Mouse (Mus musculus) liver, embryonic 16.5 days (tissue): ENCODE results near the gene Krt6a. TPM values are rescaled to one million over a fixed set of nuclear protein-coding genes. Genes with fewer than 3 reads are reported as not detected.

Source experiments
- ATAC-seq: fragments of 200-750 bp; cut with Nextera tagmentation; 2 replicates; pipeline ENCODE4 v1.8.0; 2017; ENCODE audit warnings: low read depth, mild to moderate bottlenecking, moderate number of reproducible peaks, moderate library complexity
- H3K27ac ChIP-seq: fragments of 300-500 bp; sonication (generic); 2 replicates; pipeline ENCODE4 v1.5.1; 2014; ENCODE audit warnings: mild to moderate bottlenecking, low read length
- H3K27me3 ChIP-seq: fragments of 300-500 bp; sonication (generic); 2 replicates; pipeline ENCODE4 v1.6.1; 2014; ENCODE audit warnings: low read depth, low read length, mixed read lengths; ENCODE audit not compliant: control insufficient read depth, insufficient read depth
- H3K36me3 ChIP-seq: fragments of 300-500 bp; sonication (generic); 2 replicates; pipeline ENCODE4 v1.6.1; 2014; ENCODE audit warnings: mild to moderate bottlenecking; ENCODE audit not compliant: control insufficient read depth, insufficient read depth
- H3K4me1 ChIP-seq: fragments of 300-500 bp; sonication (generic); 2 replicates; pipeline ENCODE4 v1.6.1; 2014; ENCODE audit warnings: low read depth, low read length, mixed read lengths; ENCODE audit not compliant: control insufficient read depth
- H3K4me2 ChIP-seq: fragments of 300-500 bp; sonication (generic); 2 replicates; pipeline ENCODE4 v1.6.1; 2014; ENCODE audit warnings: low read depth, low read length, mixed read lengths
- H3K4me3 ChIP-seq: fragments of 300-500 bp; sonication (generic); 2 replicates; pipeline ENCODE4 v1.5.1; 2014; ENCODE audit warnings: low read depth, mild to moderate bottlenecking, low read length
- H3K9ac ChIP-seq: fragments of 300-500 bp; sonication (generic); 2 replicates; pipeline ENCODE4 v1.6.1; 2014; ENCODE audit warnings: low read depth, low read length
- H3K9me3 ChIP-seq: fragments of 300-500 bp; sonication (generic); replicated peaks from 2 replicates; pipeline ENCODE4 v1.6.1; 2016; ENCODE audit warnings: low read length; ENCODE audit not compliant: control insufficient read depth
- WGBS: fragments of 180-500 bp; shearing (Covaris S2); extraction: QIAGEN DNeasy Blood & Tissue Kit; methylation state at CpG from one replicate; pipeline ENCODE4 v1.1.7; 2014; ENCODE audit not compliant: insufficient replicate concordance; 5-methylcytosine and 5-hydroxymethylcytosine counted together
- polyA plus RNA-seq: library from polyadenylated mRNA; unstranded; fragments of >200 nt; fragmentation: Nextera tagmentation; extraction: Ambion mirVana; gene quantifications from 2 replicates; pipeline ENCODE4 v1.2.1, GENCODE M21; 2015

Krt6a gene
- not detected in 2 replicates for polyA plus RNA-seq

- H3K36me3 ChIP-seq, result no peaks in the 10 kb centered on the region
- no peak for ATAC-seq
- no peaks in the 10 kb centered on the region for H3K9me3 ChIP-seq
- no peak within 1 kb of the TSS for H3K27ac ChIP-seq
- H3K27me3 ChIP-seq, result no peaks in the 10 kb centered on the region
- H3K4me3 ChIP-seq, result no peak within 1 kb of the TSS
- no peak within 1 kb of the TSS for H3K9ac ChIP-seq
- 57% methylated on average over 5 of the region's 5 CpGs for WGBS
- no peak within 1 kb of the TSS for H3K4me2 ChIP-seq
- H3K4me1 ChIP-seq, result no peaks in the 10 kb centered on the region
Observed at GRCm38 (mm10) chr15:101694207-101694606, at the start of gene Krt6a. Gene Krt6a, minus strand, starts transcription at chr15:101694307.

- Histone ChIP-seq H3K27ac (no peak within 1 kb of the TSS), H3K27me3 (peaks cover 3% of the 10 kb centered on the region; the same call in 1 of the 2 replicates), H3K36me3 (no peaks in the 10 kb centered on the region), H3K4me3 (no peak within 1 kb of the TSS), H3K4me1 (no peaks in the 10 kb centered on the region), H3K4me2 (no peak within 1 kb of the TSS), H3K9me3 (no peaks in the 10 kb centered on the region), H3K9ac (no peak within 1 kb of the TSS)
- 46% methylated on average over 14 of the region's 14 CpGs for WGBS
- no peak for ATAC-seq
Observed at GRCm38 (mm10) chr15:101742711-101743110, 48.6 kb upstream of the Krt6a start, which contains the start of gene Krt71. Gene Krt71, minus strand, starts transcription at chr15:101743109.

DNA sequence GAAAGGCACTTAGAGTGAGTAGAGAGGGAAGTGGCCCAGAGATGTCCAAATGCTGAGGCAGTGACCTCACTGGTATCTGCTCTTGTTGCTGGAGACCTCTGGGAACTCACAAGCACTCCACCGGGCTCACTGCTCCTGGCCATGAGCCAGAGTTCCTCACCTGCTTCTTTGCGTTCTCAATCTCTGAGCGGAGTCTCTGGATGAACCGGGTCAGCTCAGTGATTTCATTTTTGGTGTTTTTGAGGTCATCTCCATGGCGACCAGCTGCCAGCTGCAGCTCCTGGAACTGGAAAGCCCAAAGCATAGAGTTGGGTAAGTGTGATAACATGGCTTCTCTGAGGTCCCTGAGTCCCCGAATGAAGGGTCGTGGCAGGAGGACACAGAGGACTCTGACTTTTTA, 43.7 kb upstream of the Krt6a start:
- H3K4me2 ChIP-seq, result no peak overlapping the region
- H3K4me3 ChIP-seq, result no peak overlapping the region
- H3K36me3 ChIP-seq, result no peaks in the 10 kb centered on the region
- no peaks in the 10 kb centered on the region for H3K9me3 ChIP-seq
- peaks cover 3% of the 10 kb centered on the region; the same call in 1 of the 2 replicates for H3K27me3 ChIP-seq
- H3K9ac ChIP-seq, result no peak overlapping the region
- WGBS, result 63% methylated on average over 7 of the region's 7 CpGs
- ATAC-seq, result no peak
- H3K27ac ChIP-seq, result no peak overlapping the region
- H3K4me1 ChIP-seq, result no peaks in the 10 kb centered on the region

DNA sequence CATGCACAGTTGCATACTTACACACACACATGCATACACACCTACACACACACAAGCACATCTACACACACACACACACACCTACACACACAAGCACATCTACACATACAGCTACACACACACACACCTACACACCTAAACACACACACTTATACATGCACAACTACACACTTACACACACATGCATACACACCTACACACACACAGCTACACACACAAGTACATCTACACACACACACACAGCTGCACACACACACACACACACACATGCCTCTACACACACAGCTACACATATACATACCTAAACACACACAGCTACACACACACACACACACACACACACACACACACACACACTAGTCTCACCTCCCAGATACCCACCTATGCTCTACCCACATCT, 36.5 kb upstream of the Krt6a start:
- no peaks in the 10 kb centered on the region for H3K9me3 ChIP-seq
- no peak overlapping the region for H3K9ac ChIP-seq
- H3K4me1 ChIP-seq, result no peaks in the 10 kb centered on the region
- H3K27me3 ChIP-seq, result no peaks in the 10 kb centered on the region
- no peak overlapping the region for H3K4me2 ChIP-seq
- no peak overlapping the region for H3K4me3 ChIP-seq
- no peak overlapping the region for H3K27ac ChIP-seq
- no peaks in the 10 kb centered on the region for H3K36me3 ChIP-seq
- no peak for ATAC-seq

GRCm38 (mm10) chr15:101724686-101725085, 30.6 kb upstream of the Krt6a start:
- no peaks in the 10 kb centered on the region for H3K9me3 ChIP-seq
- no peak overlapping the region for H3K9ac ChIP-seq
- H3K4me1 ChIP-seq, result no peaks in the 10 kb centered on the region
- WGBS, result 32% methylated on average over 5 of the region's 5 CpGs
- H3K36me3 ChIP-seq, result no peaks in the 10 kb centered on the region
- no peak overlapping the region for H3K4me2 ChIP-seq
- H3K4me3 ChIP-seq, result no peak overlapping the region
- no peak for ATAC-seq
- H3K27me3 ChIP-seq, result no peaks in the 10 kb centered on the region
- no peak overlapping the region for H3K27ac ChIP-seq

- Histone ChIP-seq H3K4me1 (no peaks in the 10 kb centered on the region), H3K27ac (no peak overlapping the region), H3K4me2 (no peak overlapping the region), H3K27me3 (no peaks in the 10 kb centered on the region), H3K9ac (no peak overlapping the region), H3K4me3 (no peak overlapping the region), H3K36me3 (no peaks in the 10 kb centered on the region), H3K9me3 (no peaks in the 10 kb centered on the region)
- ATAC-seq, result no peak
- WGBS, result 43% methylated on average over 3 of the region's 3 CpGs
Observed at GRCm38 (mm10) chr15:101715831-101716230, 21.7 kb upstream of the Krt6a start.

GRCm38 (mm10) chr15:101714356-101714755, 20.2 kb upstream of the Krt6a start:
- no peak for ATAC-seq

DNA sequence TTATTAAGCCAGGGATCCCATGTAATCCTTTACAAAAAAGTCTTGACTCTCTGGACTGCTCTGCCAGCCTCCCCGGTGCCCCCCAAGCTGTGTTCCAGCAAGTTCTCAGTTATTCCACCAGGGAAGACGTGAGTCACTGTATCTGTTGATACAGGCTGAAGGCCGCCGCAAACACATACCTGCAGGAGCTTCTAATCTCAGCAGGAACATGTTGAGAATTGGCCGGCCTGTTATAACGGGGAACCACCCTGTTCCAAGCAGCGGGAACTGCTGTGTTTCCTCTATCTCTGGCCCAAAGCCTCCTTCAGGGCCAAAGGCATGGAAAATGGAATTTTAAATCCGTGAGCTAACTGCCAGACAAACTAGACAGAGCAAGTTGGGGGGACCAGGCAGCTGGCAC, 19.6 kb upstream of the Krt6a start:
- Histone ChIP-seq H3K4me1 (no peaks in the 10 kb centered on the region), H3K27ac (no peak overlapping the region), H3K36me3 (no peaks in the 10 kb centered on the region), H3K27me3 (no peaks in the 10 kb centered on the region), H3K9ac (no peak overlapping the region), H3K4me3 (no peak overlapping the region), H3K4me2 (no peak overlapping the region), H3K9me3 (no peaks in the 10 kb centered on the region)
- ATAC-seq, result no peak
- 63% methylated on average over 8 of the region's 8 CpGs for WGBS

More at GRCm38 (mm10) chr15:101714356-101714755, 20.2 kb upstream of the Krt6a start:
- H3K27ac ChIP-seq, result no peak overlapping the region
- H3K9ac ChIP-seq, result no peak overlapping the region
- H3K36me3 ChIP-seq, result no peaks in the 10 kb centered on the region
- H3K4me1 ChIP-seq, result no peaks in the 10 kb centered on the region
- H3K9me3 ChIP-seq, result no peaks in the 10 kb centered on the region
- H3K4me3 ChIP-seq, result no peak overlapping the region
- 56% methylated on average over 5 of the region's 5 CpGs for WGBS
- no peaks in the 10 kb centered on the region for H3K27me3 ChIP-seq
- H3K4me2 ChIP-seq, result no peak overlapping the region

DNA sequence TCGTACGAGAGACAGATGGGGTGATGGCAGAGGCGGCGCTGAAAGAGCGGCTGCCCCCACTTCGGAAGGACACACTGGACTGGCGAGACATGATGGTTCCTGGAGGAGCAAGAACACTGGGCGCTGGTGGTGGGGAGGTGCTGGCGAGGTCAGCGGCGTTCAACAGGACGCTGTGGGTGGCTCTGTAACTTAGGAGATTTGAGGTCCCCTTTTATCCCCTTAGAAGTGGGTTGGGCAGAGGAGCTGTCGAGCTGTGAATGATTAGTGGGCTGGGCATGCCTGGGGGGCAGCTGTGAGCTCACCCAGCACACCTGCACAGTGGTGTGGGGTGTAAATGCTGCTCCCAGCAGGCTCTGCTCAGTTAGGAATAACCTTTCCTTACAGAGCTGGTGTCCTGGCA, 18.6 kb upstream of the Krt6a start, which contains the start of gene Krt5:
TSS of gene Krt5 (minus strand) at position 179 of the 400 bp plus-strand sequence.
- no peaks in the 10 kb centered on the region for H3K9me3 ChIP-seq
- H3K36me3 ChIP-seq, result no peaks in the 10 kb centered on the region
- H3K4me3 ChIP-seq, result no peak within 1 kb of the TSS
- no peaks in the 10 kb centered on the region for H3K27me3 ChIP-seq
- 65% methylated on average over 13 of the region's 13 CpGs for WGBS
- H3K27ac ChIP-seq, result no peak within 1 kb of the TSS
- ATAC-seq, result no peak
- no peaks in the 10 kb centered on the region for H3K4me1 ChIP-seq
- H3K4me2 ChIP-seq, result no peak within 1 kb of the TSS
- no peak within 1 kb of the TSS for H3K9ac ChIP-seq
